Mouse (Mus musculus) embryonic fibroblast, embryonic 13.5 days (primary cell): ENCODE results near the gene Gm11559. TPM values are rescaled to one million over a fixed set of nuclear protein-coding genes. Genes with fewer than 3 reads are reported as not detected.
"Not testable (repeated sequence)": the region's sequence is repeated elsewhere in the genome, so short reads cannot be mapped to it uniquely, and the experiment has no call there.

Source experiments
- H3K27ac ChIP-seq: 2 replicates; pipeline ENCODE4 v1.5.1; 2012; ENCODE audit warnings: low read length, control low read depth, inconsistent platforms; ENCODE audit not compliant: insufficient read depth
- H3K4me1 ChIP-seq: 2 replicates; pipeline ENCODE4 v1.6.1; 2011; ENCODE audit warnings: low read length; ENCODE audit not compliant: control insufficient read depth, insufficient read depth
- H3K4me3 ChIP-seq: 2 replicates; pipeline ENCODE4 v1.5.1; 2011; ENCODE audit warnings: mild to moderate bottlenecking, control low read depth, low read length; ENCODE audit not compliant: insufficient read depth
- CTCF ChIP-seq: IDR thresholded peaks from 2 replicates; pipeline ENCODE4 v1.5.1; 2011; ENCODE audit warnings: mild to moderate bottlenecking, control low read depth, low read length, moderate library complexity, borderline replicate concordance; ENCODE audit not compliant: insufficient read depth
- POLR2A ChIP-seq: IDR thresholded peaks from 2 replicates; pipeline ENCODE4 v1.6.1; 2011; ENCODE audit warnings: low read depth, mild to moderate bottlenecking, control low read depth, low read length, moderate library complexity
- polyA plus RNA-seq: library from polyadenylated mRNA; stranded (reverse); fragments of >200 nt; gene quantifications from 2 replicates; pipeline ENCODE4 v1.2.4, GENCODE M21; 2011; ENCODE audit warnings: low read depth; ENCODE audit not compliant: missing spikeins, insufficient read length

Gm11559 gene
- polyA plus RNA-seq: not detected in 2 replicates

GRCm38 (mm10) chr11:99864176-99864575 lies at the start of gene Gm11559:
Gene Gm11559, plus strand, starts transcription at chr11:99864476.
- H3K27ac ChIP-seq, H3K4me3 ChIP-seq, H3K4me1 ChIP-seq: not testable (repeated sequence)

DNA sequence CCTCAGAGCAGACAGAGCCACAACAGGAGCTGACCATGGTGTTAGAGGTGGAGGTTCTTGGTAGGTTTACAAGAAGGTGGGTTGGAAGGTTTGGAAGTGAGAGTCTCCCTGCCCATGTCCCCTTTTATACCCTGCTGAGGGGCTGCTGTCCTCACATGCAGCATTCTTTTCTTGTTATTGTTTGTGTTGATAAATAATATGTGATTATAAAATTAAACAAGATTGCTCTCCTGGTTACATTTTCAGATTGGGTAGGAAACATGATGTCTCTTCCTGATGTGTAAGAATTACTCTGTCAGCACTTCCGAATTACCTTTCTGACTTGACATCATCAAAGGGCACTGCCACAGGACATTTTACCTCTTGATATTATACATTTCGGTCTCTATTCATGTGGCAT lies 48.7 kb upstream of the Gm11559 start, which contains the start of gene Gm11564:
Gene Gm11564 (minus strand): TSS at position 101 of the 400 bp plus-strand sequence.
- H3K4me3 ChIP-seq, H3K27ac ChIP-seq, H3K4me1 ChIP-seq: not testable (repeated sequence)

- no peak for TF ChIP-seq POLR2A
- no peak for TF ChIP-seq CTCF
- Histone ChIP-seq H3K4me3 (no peak within 1 kb of the TSS), H3K27ac (no peak within 1 kb of the TSS), H3K4me1 (no peaks in the 10 kb centered on the region)
These were observed 26.3 kb upstream of the Gm11559 start, which contains the start of gene 2300003K06Rik for GRCm38 (mm10) chr11:99837966-99838365. Gene 2300003K06Rik, minus strand, starts transcription at chr11:99838066.

DNA sequence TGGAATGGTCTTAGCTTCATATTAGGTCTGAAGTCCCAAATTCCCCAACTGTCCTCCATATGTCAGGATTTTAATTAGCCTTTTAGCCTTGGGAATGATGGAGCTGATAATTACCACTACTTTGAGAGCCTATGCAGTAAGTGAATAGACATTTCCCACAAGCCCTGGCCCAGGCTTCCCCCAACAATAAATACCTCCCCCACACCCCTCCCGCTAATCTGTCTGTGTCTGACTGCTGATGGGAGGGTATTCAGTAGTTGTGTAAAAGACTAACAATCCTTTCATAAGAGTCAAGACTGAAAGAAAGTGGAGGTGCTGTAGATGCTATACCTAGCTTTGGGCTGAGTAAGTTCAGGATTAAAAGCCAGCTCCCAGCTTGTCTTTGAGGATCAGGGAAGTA lies 22.1 kb upstream of the Gm11559 start:
- Histone ChIP-seq H3K4me3 (no peak overlapping the region), H3K4me1 (no peaks in the 10 kb centered on the region), H3K27ac (no peak overlapping the region)
- no peak for TF ChIP-seq CTCF
- TF ChIP-seq POLR2A: no peak

- H3K4me1 ChIP-seq: no peaks in the 10 kb centered on the region
- no peak overlapping the region for H3K27ac ChIP-seq
- no peak overlapping the region for H3K4me3 ChIP-seq
- TF ChIP-seq CTCF: no peak
- no peak for TF ChIP-seq POLR2A
These were observed 17.5 kb upstream of the Gm11559 start for GRCm38 (mm10) chr11:99846746-99847145.

GRCm38 (mm10) chr11:99851508-99851907 lies 12.8 kb upstream of the Gm11559 start, which contains the start of gene Krtap4-16:
Gene Krtap4-16, minus strand, starts transcription at chr11:99851608.
- TF ChIP-seq CTCF (no peak), POLR2A (no peak)
- no peak within 1 kb of the TSS for H3K4me3 ChIP-seq
- H3K27ac ChIP-seq: no peak within 1 kb of the TSS
- H3K4me1 ChIP-seq: no peaks in the 10 kb centered on the region

GRCm38 (mm10) chr11:99854121-99854520 lies 10.2 kb upstream of the Gm11559 start:
- Histone ChIP-seq H3K27ac (no peak overlapping the region), H3K4me3 (no peak overlapping the region), H3K4me1 (peaks cover 5% of the 10 kb centered on the region)
- TF ChIP-seq CTCF (peak; percentile 27; the same call in 1 of the 2 replicates), POLR2A (no peak)

GRCm38 (mm10) chr11:99857617-99858016 lies 6.7 kb upstream of the Gm11559 start, which contains the start of gene Gm11568:
Gene Gm11568, plus strand, starts transcription at chr11:99857917.
- Histone ChIP-seq H3K4me3 (no peak within 1 kb of the TSS), H3K27ac (peak within 1 kb of the TSS; percentile 9), H3K4me1 (peaks cover 8% of the 10 kb centered on the region)
- TF ChIP-seq POLR2A: no peak
- TF ChIP-seq CTCF: no peak

GRCm38 (mm10) chr11:99858761-99859160 lies 5.5 kb upstream of the Gm11559 start:
- no peak for TF ChIP-seq CTCF
- no peak for TF ChIP-seq POLR2A
- Histone ChIP-seq H3K4me3 (no peak overlapping the region), H3K27ac (peak overlapping the region; percentile 72), H3K4me1 (peaks cover 8% of the 10 kb centered on the region)

DNA sequence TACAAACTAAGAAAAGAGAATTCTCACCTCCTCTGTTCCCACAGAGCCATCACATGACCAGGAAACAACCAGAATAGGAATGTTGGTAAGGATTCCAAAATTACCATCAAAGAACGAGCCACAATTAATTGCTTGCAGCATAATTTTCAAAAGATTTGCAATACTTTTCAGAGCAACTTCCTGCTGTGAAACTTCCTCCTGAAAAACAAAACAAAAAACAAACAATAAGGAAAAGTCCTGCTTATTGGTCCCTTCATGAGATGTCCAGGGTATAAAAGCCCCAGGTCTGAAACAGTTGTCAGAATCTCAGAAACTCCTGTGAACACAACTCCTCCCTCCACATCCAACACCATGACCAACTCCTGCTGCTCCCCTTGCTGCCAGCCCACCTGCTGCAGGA lies 8.8 kb downstream of the Gm11559 start, which contains the start of gene Krtap9-1:
Gene Krtap9-1 (plus strand): TSS at position 301 of the 400 bp plus-strand sequence.
- not testable (repeated sequence) for H3K4me1 ChIP-seq, H3K27ac ChIP-seq, H3K4me3 ChIP-seq

DNA sequence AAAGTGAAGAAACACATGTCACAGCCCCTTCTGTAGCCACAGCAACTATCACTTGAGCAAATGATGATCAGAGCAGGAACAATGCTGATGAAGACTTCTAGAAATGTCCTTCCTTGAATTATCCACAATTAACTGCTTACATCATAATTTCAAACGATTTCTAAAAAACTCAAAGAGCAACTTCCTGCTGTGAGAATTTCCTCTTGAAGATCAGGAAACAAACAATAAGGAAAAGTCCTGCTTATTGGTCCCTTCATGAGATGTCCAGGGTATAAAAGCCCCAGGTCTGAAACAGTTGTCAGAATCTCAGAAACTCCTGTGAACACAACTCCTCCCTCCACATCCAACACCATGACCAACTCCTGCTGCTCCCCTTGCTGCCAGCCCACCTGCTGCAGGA lies 14.6 kb downstream of the Gm11559 start, which contains the start of gene Gm11567:
Gene Gm11567 (plus strand): TSS at position 301 of the 400 bp plus-strand sequence.
- H3K27ac ChIP-seq, H3K4me3 ChIP-seq: not testable (repeated sequence)

More for the DNA sequence above, 14.6 kb downstream of the Gm11559 start, which contains the start of gene Gm11567:
- H3K4me1 ChIP-seq: not testable (repeated sequence)
